Mouse (Mus musculus): Measurements from ENCODE around the gene Stard7.

DNA sequence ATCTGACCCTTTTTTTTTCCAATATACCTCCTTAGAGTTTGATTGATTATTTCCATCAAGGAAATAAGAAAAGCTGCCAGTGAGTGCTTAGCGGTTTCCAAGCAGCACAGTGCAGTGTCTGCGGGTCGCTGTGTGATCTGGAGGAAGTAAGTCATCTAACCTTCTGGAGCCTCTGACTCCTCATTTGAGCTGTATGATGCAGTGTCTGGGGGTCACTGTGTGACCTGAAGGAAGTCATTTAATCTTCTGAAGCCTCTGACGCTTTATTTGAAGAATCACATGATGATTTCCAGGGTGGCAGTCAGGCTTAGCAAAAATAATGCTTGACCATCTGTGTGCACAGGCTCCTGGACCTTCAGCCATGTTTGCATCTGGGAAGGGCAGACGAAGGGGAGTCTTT is 17.2 kb upstream of the Stard7 start:
- TF ChIP-seq CTCF (IDR thresholded peaks at IDR 0.05; ENCODE audit: low read depth) = no peak
- TF ChIP-seq EP300 (IDR thresholded peaks at IDR 0.05; ENCODE audit: low read depth) = no peak

All from heart, postnatal 0 days (tissue).